Mouse (Mus musculus) adrenal gland, adult 18-20 months (tissue): Measurements from ENCODE around the gene Tmem175. TPM values are rescaled to one million over a fixed set of nuclear protein-coding genes. Genes with fewer than 3 reads are reported as not detected.

Experiments used
- DNase-seq, 2 experiments: peaks; one replicate each; pipeline ENCODE4 v3.0.0; 2021 to 2022; ENCODE audit warnings: low spot score in 2 of 2
- total RNA-seq, 2 experiments: library from RNA; stranded (reverse); gene quantifications; 1 replicate in 1 of 2; 2 replicates in 1 of 2; pipeline ENCODE4 v1.2.3; 2021

Gene Tmem175
- total RNA-seq, 2 experiments from 2014 or later, result 17.2 to 25.4 TPM

DNA sequence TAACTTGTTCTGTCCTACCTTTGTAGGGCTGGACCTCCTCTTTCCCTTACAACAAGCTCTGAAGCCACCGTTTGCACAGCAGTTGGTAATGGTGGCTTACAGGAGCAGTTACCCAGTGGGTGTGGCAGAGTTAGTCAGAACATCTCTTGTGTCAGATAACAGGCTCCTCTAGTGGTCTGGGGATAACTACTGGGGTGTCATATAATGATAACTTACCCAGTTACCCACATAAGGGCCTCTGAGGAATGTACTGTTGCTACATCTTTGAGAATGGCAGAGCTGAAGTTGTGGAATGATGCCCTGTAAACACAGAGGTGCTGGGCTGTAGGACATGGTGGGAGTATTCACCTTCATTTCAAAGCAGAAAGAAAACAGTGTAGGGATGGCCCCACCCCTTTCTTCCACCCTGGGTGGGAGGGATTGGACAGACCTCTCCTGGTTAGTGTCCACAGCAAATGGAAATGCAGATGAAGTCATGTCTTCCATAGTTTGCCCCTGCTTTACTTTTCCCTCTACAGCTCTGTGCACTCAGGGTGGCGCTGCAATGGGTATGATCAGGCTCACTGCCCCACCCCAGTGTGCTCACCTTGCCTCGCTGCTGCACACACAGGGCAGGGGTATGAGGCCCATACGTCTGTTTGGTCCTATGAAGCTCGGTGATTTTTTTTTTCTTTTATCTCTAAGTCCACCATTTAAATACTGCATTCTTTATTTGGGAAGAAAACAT, 47.4 kb downstream of the Tmem175 start:
- DNase-seq, result no peak

DNA sequence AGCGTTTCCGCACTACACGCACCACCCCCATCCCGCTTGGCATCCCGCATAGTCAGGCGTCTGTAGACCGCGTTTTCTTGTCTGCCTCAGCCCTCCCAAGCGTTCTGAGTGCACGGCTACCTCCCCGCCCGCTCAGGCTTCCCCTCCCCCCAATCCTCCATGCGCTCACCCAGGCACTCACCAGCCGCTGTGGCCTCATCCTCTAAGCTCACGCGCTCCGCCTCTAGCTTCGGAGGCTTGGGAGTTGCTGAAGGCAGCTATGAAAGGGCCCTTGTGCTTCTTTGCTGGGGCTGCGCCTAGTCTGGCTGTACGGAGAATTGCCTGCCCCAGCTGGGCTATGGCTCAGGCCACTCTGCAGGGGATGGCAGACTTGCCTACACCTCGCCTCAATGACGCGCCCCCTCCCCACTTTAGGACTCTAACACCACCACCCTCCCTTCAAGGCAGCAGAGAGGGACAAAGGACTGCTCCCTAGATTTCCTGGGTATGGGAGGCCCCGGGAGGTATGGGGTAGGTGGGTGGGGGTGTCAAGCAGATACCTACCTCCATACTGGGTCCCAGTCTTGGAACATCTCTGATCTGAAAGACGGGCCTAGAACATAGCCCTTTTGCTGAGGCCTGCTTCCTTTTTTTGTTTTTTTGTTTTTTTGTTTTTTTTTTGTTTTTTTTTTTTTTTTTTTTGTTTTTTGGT, 48.2 kb downstream of the Tmem175 start:
- no peak for DNase-seq

DNA sequence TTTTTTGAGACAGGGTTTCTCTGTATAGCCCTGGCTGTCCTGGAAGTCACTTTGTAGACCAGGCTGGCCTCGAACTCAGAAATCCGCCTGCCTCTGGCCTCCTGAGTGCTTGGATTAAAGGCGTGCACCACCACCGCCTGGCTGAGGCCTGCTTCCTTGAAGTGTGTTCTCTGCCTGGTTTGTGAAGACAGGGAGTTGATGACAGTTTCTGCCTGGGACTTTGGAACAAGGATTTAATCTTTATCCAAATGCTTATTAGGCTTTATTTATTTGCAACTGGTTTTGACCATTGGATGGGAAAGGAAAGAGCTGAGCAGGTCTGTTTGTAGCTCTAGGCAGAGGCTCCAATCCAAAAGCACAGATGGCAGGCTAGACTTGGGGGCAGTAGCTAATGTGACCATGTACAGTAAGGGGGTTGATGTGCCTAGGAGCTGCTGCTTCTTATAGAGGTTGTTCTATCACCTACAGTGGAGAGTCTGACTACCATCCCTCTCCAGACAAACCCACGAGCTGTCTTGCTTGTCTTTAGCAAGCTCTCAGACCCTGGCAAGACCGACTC, 48.8 kb downstream of the Tmem175 start:
- DNase-seq, result no peak

DNA sequence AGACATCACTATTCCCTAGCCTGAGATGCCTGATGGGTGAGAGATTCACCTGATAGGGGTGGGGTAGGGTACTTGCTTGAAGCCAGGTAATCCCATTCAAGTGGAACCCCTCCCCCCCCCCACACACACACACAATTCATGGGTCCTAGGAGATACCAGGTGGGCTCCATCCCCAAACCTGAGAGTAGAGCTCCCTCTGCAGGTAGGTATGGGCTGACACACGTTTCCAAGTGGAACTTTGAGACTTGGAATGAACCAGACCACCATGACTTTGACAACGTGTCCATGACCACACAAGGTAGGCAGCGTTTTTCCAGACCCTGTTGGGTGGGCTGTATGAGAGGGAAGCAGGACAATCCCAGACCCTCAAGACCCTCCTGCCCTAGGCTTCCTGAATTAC, 50.3 kb downstream of the Tmem175 start:
- no peak for DNase-seq

DNA sequence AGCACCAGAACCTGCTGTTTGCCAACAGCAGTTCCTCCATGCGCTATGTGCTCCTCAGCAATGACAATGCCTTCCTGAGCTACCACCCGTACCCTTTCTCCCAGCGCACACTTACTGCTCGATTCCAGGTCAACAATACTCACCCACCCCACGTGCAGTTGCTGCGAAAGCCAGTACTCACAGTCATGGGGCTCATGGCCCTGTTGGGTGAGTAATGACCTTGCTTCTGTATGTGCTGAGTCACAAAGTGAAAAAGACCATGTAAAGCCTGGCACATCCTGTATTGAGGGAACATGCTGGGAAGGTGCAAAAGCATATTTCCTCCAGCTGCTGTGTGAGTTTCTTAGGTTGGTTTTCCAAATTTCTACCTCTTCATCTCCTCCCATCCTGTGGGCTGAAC, 51.3 kb downstream of the Tmem175 start:
- DNase-seq, result no peak

DNA sequence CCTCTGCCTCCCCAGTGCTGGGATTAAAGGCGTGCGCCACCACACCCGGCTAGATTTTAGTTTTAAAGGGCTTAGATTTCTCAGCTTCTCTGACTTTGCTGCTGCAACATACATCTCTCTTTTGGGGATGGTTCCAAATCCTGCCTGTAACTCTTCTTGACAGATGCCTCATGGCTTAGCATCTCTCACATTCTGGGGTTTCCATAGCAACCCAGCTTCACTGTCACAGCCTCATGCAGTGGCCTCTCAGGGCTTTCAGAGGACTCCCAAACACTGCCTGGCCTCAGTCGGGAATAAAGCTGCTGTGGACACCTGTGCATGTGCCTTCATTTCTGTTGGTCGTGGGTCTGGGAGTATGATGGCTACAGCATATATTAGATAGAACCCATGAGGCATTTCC, 59.5 kb downstream of the Tmem175 start:
- no peak for DNase-seq

DNA sequence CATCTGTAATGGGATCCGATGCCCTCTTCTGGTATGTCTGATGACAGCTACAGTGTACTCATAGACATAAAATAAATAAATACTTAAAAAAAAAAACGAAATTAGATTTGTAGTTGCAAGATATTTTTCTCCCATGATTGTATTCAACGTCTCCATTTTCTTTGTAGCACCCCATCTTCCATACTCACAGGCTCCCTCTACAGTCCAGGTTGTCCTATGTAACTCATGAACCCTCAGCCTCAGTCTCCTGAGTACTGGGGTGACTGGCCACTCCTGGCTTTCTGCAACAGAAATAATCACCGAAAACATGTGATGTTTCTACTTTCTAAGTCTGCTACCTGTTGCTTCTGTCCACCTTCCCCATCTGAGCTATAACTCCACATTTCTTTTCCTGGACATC, 61.6 kb downstream of the Tmem175 start:
- no peak for DNase-seq

DNA sequence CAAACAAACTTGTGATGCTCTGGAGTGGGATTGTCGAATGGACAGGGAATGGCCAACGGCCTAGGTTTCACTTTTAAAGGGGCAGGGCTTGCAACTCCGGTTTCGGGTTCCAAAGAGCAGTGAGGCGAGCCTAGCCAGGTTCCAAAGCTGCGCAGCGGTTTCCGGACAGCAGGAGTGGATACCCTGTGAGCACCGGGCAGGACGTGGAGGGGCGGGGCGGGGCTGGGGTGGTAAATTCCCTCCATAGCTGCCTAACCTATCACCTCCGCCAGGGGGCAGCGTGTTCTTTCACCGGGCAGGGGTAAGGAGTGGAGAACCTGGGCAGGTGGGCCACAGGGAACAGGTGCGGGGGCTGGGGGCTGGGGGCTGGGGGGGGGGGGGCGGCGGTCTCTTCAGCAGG, 62.7 kb downstream of the Tmem175 start, which contains the start of gene Fgfrl1:
Fgfrl1 (plus strand) TSS at position 112 of the 400 bp plus-strand sequence.
- peak; percentile 65 to 78 for DNase-seq

DNA sequence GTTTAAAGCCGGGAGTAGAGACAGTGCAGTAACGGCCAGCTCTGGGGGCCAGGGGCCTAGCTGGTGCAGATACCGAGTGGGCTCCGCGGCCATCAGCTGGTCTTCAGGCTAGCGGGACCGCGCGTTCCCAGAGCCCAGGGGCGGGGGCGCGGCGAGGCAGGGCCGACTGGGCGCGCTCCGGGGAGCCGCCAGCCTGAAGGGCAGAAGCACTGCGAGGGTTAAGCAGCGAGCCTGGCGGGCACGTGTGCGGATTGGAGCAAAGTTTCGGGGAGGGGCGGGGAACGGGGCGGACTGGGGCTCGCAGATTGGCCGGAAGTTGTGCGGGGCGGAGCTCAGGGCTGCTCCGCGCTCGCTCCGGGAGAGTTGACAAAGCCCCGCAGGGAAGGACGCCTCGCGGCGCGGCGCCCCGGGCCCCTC, 64.3 kb downstream of the Tmem175 start:
- DNase-seq, result peak; percentile 72 to 78

DNA sequence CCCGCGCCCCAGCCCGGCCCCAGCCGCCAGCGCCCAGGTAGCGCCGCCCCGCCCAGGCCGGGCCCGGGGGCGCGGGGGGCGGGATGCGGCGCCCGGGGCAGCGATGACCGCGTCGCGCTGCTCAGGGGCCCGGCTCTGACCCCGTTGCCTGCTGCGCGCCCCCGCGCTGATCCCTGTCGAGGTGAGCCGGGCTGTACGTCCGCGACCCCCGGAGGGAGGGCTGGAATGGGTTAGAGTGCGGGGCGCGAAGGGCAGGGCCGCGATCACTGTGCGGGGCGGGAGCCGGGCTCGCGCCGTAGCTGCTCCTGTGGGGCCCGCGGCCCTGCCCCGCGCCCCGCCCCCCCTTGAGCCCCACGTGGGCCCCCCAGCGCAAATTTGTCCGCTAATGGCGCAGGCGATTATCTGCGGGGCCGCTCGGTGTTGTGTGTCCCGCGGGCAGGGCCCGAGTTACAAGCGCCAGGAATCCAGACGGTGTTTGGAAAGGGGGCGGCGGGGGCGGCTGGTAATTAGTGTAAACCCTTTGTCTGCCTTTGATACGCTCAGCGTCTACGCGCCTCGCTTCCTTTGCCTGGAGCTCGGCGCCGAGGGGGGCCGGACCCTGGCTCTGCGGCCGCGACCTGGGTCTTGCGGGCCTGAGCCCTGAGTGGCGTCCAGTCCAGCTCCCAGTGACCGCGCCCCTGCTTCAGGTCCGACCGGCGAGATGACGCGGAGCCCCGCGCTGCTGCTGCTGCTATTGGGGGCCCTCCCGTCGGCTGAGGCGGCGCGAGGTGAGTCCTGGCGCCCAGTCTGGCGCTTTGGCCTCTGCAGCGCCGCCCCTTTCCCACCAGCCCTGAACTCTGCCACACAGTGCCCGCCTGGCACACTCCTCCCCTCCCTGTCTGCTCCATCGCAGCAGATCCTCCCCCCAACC, 65.0 kb downstream of the Tmem175 start:
- DNase-seq, result peak; percentile 44 to 56

DNA sequence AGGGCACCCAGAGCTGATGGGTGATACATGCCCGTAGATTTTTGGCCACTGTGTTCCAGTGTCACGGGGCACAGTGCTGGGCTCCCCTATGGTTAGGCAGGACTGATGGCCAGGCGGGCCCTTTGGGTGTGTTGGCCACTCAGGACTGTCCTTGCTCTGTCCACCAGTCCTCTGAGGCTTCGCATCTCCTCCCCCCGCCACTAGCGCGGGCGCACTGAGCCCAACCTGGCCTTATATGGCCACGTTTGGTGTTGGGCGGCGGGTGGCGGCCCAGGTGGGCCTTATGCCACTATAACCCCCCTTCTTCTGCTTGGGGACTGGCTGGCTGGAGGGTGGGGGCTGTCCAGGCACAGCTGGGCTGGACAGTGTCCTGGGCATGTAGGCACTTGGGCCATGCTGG, 66.3 kb downstream of the Tmem175 start:
- DNase-seq, result no peak

DNA sequence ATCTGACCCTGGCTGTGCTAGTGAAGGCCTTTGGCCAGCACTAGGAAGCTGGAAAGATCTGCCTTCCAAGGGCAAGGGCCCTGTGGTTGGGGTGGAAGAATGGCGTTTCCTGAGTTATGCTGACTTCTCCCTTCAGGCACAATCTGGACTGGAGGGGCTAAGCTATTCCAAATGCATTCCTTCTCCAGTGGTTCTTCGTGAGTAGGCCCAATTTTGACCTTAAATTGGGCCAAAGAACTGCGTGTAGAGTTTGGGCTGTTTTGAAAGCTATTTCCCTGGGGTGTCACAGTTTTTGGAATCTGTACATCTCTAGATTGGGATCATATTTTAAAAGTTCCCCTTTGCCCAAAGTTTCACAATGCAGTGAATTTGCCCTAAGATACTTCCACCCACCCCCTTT, 67.0 kb downstream of the Tmem175 start:
- no peak for DNase-seq

DNA sequence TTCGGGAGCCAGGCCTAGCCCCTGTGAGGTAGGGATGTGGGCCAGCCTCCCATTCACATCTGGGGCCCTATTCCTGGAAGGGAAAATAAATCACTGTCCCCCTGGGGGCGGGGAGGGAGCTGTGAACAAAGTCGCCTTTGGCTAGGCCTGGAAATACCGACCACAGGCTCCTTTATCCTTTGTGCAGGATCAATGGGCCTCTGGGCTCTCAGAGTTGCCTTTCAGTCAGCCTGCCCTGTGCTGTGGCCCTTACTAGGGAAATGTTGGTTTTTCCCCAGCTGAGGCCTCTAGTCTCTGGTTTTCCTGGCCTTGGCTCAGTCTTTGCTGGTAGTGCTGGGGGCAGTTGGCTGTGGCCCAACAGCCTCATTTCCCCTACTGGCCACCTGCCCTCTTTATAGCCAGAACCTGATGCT, 67.8 kb downstream of the Tmem175 start:
- DNase-seq, result no peak

Other genes starting within 250 kb of the Tmem175 start
- not detected for gene Pde6b, start 241.4 kb upstream of the Tmem175 start, total RNA-seq
- gene Atp5k, start 195.3 kb upstream of the Tmem175 start, total RNA-seq, result 100 to 1,000 TPM; 457 to 578 TPM
- 1 to 10 TPM; 1.5 to 2.4 TPM for gene Mfsd7a, start 180.9 kb upstream of the Tmem175 start, total RNA-seq
- gene Pcgf3, start 168.5 kb upstream of the Tmem175 start, total RNA-seq, result 10 to 100 TPM; 25.6 to 41.8 TPM
- gene Cplx1, start 79.7 kb upstream of the Tmem175 start, total RNA-seq, result 1 to 10 TPM; 1.8 to 3.4 TPM
- gene Gak, start within 50 bp of the Tmem175 start, total RNA-seq, result 10 to 100 TPM; 78.1 to 94.1 TPM
- gene Idua, start 30.6 kb downstream of the Tmem175 start, total RNA-seq, result 10 to 100 TPM; 14.3 to 14.8 TPM
- 10 to 100 TPM; 19.9 to 21.3 TPM for gene Dgkq, start 39.9 kb downstream of the Tmem175 start, total RNA-seq
- under 1 TPM; 0.06 to 0.23 TPM for gene Slc26a1, start 45.8 kb downstream of the Tmem175 start, total RNA-seq
- gene Fgfrl1, start 62.6 kb downstream of the Tmem175 start, total RNA-seq, result 10 to 100 TPM; 30.3 to 68.9 TPM
- gene Rnf212, start 145.2 kb downstream of the Tmem175 start, total RNA-seq, result not detected
- gene Tmed11, start 165.6 kb downstream of the Tmem175 start, total RNA-seq, result not detected
- not detected for gene Vmn2r8, start 179.1 kb downstream of the Tmem175 start, total RNA-seq
- not detected for gene Vmn2r9, start 222.8 kb downstream of the Tmem175 start, total RNA-seq